Mouse (Mus musculus) heart, postnatal 4 days (tissue): Measurements from ENCODE around the gene Nup93. TPM values are rescaled to one million over a fixed set of nuclear protein-coding genes. Genes with fewer than 3 reads are reported as not detected.
A peak's percentile ranks its signal among the peaks of the same experiment; 100 is the strongest.

ENCODE experiments used
- DNase-seq: peaks from one replicate; pipeline ENCODE4 v3.0.0; 2021
- total RNA-seq, 2 experiments: library from RNA; stranded (reverse); gene quantifications; 2 replicates each; pipeline ENCODE4 v1.2.3; 2021

The Nup93 gene
- total RNA-seq, 2 experiments from 2014 or later = 45.1 to 52.7 TPM

GRCm38 (mm10) chr8:94322083-94322482, 107.7 kb downstream of the Nup93 start:
- DNase-seq = no peak

GRCm38 (mm10) chr8:94323041-94323440, 108.7 kb downstream of the Nup93 start:
- no peak for DNase-seq

GRCm38 (mm10) chr8:94324071-94324470, 109.7 kb downstream of the Nup93 start:
- no peak for DNase-seq

- DNase-seq = no peak
Measured at GRCm38 (mm10) chr8:94326016-94326415, 111.7 kb downstream of the Nup93 start.

- no peak for DNase-seq
Measured at GRCm38 (mm10) chr8:94328932-94329728, 114.8 kb downstream of the Nup93 start, which contains the start of gene Slc12a3. TSS of gene Slc12a3 (plus strand) at chr8:94329201.

- peak; percentile 59 for DNase-seq
Measured at GRCm38 (mm10) chr8:94330733-94331132, 116.4 kb downstream of the Nup93 start.

GRCm38 (mm10) chr8:94333345-94333744, 119.0 kb downstream of the Nup93 start:
- peak; percentile 32 for DNase-seq

GRCm38 (mm10) chr8:94337559-94337958, 123.2 kb downstream of the Nup93 start:
- DNase-seq = no peak

- DNase-seq = no peak
Measured at GRCm38 (mm10) chr8:94340796-94341195, 126.4 kb downstream of the Nup93 start.

GRCm38 (mm10) chr8:94342691-94343090, 128.3 kb downstream of the Nup93 start:
- DNase-seq = no peak

GRCm38 (mm10) chr8:94343290-94343689, 128.9 kb downstream of the Nup93 start:
- DNase-seq = peak; percentile 88

- no peak for DNase-seq
Measured at GRCm38 (mm10) chr8:94343778-94344320, 129.5 kb downstream of the Nup93 start.

GRCm38 (mm10) chr8:94345657-94346056, 131.3 kb downstream of the Nup93 start:
- DNase-seq = no peak

- no peak for DNase-seq
Measured at GRCm38 (mm10) chr8:94346264-94346663, 131.9 kb downstream of the Nup93 start.

GRCm38 (mm10) chr8:94348425-94348824, 134.1 kb downstream of the Nup93 start:
- DNase-seq = peak; percentile 58

GRCm38 (mm10) chr8:94354069-94354531, 139.7 kb downstream of the Nup93 start:
- DNase-seq = no peak

- DNase-seq = no peak
Measured at GRCm38 (mm10) chr8:94354571-94354970, 140.2 kb downstream of the Nup93 start.

GRCm38 (mm10) chr8:94357220-94357619, 142.9 kb downstream of the Nup93 start:
- peak; percentile 25 for DNase-seq

GRCm38 (mm10) chr8:94358541-94358940, 144.2 kb downstream of the Nup93 start:
- peak; percentile 85 for DNase-seq

- DNase-seq = no peak
Measured at GRCm38 (mm10) chr8:94361774-94362431, 147.5 kb downstream of the Nup93 start.

GRCm38 (mm10) chr8:94362607-94363239, 148.4 kb downstream of the Nup93 start:
- peak; percentile 76 for DNase-seq

GRCm38 (mm10) chr8:94363288-94363688, 148.9 kb downstream of the Nup93 start:
- peak; percentile 81 for DNase-seq

- DNase-seq = peak; percentile 77
Measured at GRCm38 (mm10) chr8:94363906-94364305, 149.5 kb downstream of the Nup93 start.
